Mouse (Mus musculus) stomach, embryonic 16.5 days (tissue): ENCODE data around the gene Mgat4b. TPM values are rescaled to one million over a fixed set of nuclear protein-coding genes. Genes with fewer than 3 reads are reported as not detected.
"Not testable (repeated sequence)": the region's sequence is repeated elsewhere in the genome, so short reads cannot be mapped to it uniquely, and the experiment has no call there.

Source experiments
- ATAC-seq: fragments of 200-750 bp; cut with Nextera tagmentation; 2 replicates; pipeline ENCODE4 v1.8.0; 2017; ENCODE audit warnings: moderate number of reproducible peaks, moderate TSS enrichment; ENCODE audit not compliant: insufficient read depth, low FRiP score
- H3K27ac ChIP-seq: fragments of 300-500 bp; sonication (generic); 2 replicates; pipeline ENCODE4 v1.5.1; 2014; ENCODE audit warnings: low read length
- H3K27me3 ChIP-seq: fragments of 300-500 bp; sonication (generic); 2 replicates; pipeline ENCODE4 v1.6.1; 2014; ENCODE audit warnings: low read length, control low read depth, mixed read lengths; ENCODE audit not compliant: control insufficient read depth, insufficient read depth
- H3K36me3 ChIP-seq: fragments of 300-500 bp; sonication (generic); 2 replicates; pipeline ENCODE4 v1.6.1; 2014; ENCODE audit warnings: low read length; ENCODE audit not compliant: control insufficient read depth, insufficient read depth
- H3K4me1 ChIP-seq: fragments of 300-500 bp; sonication (generic); 2 replicates; pipeline ENCODE4 v1.6.1; 2014; ENCODE audit warnings: low read length, control low read depth, mixed read lengths; ENCODE audit not compliant: control insufficient read depth, insufficient read depth
- H3K4me2 ChIP-seq: fragments of 300-500 bp; sonication (generic); 2 replicates; pipeline ENCODE4 v1.6.1; 2014; ENCODE audit warnings: low read depth, low read length, mixed read lengths
- H3K4me3 ChIP-seq: fragments of 300-500 bp; sonication (generic); replicated peaks from 2 replicates; pipeline ENCODE4 v1.5.1; 2014; ENCODE audit warnings: mild to moderate bottlenecking, low read length
- H3K9ac ChIP-seq: fragments of 300-500 bp; sonication (generic); 2 replicates; pipeline ENCODE4 v1.6.1; 2014; ENCODE audit warnings: low read length
- H3K9me3 ChIP-seq: fragments of 300-500 bp; sonication (generic); replicated peaks from 2 replicates; pipeline ENCODE4 v1.6.1; 2016; ENCODE audit warnings: low read length, control low read depth; ENCODE audit not compliant: control insufficient read depth
- WGBS: fragments of 180-500 bp; shearing (Covaris S2); extraction: QIAGEN DNeasy Blood & Tissue Kit; methylation state at CpG from one replicate; pipeline ENCODE4 v1.1.7; 2014; 5-methylcytosine and 5-hydroxymethylcytosine counted together
- polyA plus RNA-seq: library from polyadenylated mRNA; unstranded; fragments of >200 nt; fragmentation: Nextera tagmentation; extraction: Ambion mirVana; gene quantifications from 2 replicates; pipeline ENCODE4 v1.2.1, GENCODE M21; 2015

Gene Mgat4b
- 5.6 and 5.9 TPM in 2 replicates for polyA plus RNA-seq

DNA sequence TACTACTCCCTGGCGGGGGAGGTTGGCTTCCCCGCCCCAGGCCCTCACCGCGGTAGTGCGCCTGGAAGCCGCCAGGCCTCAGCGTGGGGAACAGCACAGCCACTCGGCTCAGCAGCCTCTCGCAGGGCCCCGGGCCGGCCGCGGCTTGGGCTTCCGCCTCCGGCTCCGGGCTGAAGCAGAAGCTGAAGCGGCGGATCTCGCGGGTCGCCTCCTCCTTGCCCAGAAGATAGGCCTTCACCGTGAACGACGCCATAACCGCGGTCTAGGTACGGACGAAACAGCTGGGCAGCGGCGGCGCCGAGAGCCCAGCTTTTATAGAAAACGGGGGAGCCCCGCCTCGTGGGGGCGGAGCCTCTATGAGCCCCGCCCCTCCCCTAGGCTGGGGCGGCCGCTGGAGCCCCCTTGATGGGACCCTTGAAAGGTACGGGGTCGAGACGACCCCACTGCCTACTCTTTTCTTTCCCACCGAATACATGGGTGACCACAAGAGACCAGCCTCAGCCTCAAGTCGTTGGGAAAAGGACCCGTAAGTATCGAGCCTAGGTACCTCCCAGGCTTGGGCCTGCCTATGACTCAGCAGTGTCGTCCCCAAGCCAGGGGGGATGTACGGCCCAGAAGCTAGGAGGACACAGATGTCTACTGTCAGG lies at the start of gene Mgat4b, which contains the start of gene Sqstm1:
Gene Mgat4b (plus strand): TSS at position 386 of the 647 bp plus-strand sequence.
Gene Sqstm1 (minus strand): TSS at position 323 of the 647 bp plus-strand sequence.
- ATAC-seq, result peak; percentile 57
- under 1% methylated on average over 48 of the region's 48 CpGs for WGBS
- H3K4me1 ChIP-seq, result peaks cover 19% of the 10 kb centered on the region
- H3K4me3 ChIP-seq, result peak within 1 kb of the TSS; percentile 99
- no peaks in the 10 kb centered on the region for H3K27me3 ChIP-seq
- H3K36me3 ChIP-seq, result peaks cover 9% of the 10 kb centered on the region; the same call in 1 of the 2 replicates
- H3K4me2 ChIP-seq, result peak within 1 kb of the TSS; percentile 79
- peak within 1 kb of the TSS; percentile 97 for H3K9ac ChIP-seq
- H3K9me3 ChIP-seq, result no peaks in the 10 kb centered on the region
- H3K27ac ChIP-seq, result peak within 1 kb of the TSS; percentile 99

DNA sequence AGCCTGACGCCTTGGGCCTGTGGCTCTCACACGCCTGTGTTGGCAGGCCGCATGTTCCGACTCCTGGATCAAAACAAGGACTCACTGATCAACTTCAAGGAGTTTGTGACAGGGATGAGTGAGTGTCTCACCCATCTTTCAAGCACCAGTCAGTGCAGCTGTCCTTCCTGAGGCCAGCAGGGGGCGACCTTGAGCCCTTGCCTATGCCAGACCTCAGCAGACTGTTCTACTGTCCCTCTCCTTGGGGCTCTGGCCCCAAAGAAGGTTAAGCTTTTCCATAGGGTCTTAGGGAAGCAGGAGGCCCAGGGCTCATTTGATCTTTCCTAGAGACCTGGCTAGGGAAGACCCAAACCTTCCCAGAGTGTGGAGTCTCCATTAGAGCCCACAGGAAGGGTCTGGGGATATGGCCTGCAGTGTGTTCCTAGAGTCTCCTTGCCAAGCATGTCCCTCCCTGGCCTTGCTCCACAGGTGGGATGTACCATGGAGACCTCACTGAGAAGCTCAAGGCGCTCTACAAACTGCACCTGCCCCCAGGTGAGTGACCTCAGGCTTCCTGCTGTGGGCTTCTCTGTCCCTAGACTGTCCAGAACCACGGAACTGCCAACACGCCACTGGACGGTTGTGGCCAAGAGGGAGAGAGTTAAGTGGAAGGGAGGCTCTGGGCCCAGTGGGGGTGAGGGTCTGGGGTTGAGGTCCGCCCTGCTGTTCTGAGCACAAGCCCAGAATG lies 48.9 kb upstream of the Mgat4b start:
- H3K27me3 ChIP-seq, result no peaks in the 10 kb centered on the region
- peaks cover 18% of the 10 kb centered on the region; the same call in 1 of the 2 replicates for H3K36me3 ChIP-seq
- 64% methylated on average over 10 of the region's 10 CpGs for WGBS
- no peak overlapping the region for H3K4me2 ChIP-seq
- no peak overlapping the region; the same call in 1 of the 2 replicates for H3K9ac ChIP-seq
- no peak overlapping the region for H3K27ac ChIP-seq
- H3K4me3 ChIP-seq, result no peak overlapping the region
- no peaks in the 10 kb centered on the region for H3K9me3 ChIP-seq
- no peaks in the 10 kb centered on the region for H3K4me1 ChIP-seq
- peak; percentile 26; the same call in 1 of the 2 replicates for ATAC-seq

DNA sequence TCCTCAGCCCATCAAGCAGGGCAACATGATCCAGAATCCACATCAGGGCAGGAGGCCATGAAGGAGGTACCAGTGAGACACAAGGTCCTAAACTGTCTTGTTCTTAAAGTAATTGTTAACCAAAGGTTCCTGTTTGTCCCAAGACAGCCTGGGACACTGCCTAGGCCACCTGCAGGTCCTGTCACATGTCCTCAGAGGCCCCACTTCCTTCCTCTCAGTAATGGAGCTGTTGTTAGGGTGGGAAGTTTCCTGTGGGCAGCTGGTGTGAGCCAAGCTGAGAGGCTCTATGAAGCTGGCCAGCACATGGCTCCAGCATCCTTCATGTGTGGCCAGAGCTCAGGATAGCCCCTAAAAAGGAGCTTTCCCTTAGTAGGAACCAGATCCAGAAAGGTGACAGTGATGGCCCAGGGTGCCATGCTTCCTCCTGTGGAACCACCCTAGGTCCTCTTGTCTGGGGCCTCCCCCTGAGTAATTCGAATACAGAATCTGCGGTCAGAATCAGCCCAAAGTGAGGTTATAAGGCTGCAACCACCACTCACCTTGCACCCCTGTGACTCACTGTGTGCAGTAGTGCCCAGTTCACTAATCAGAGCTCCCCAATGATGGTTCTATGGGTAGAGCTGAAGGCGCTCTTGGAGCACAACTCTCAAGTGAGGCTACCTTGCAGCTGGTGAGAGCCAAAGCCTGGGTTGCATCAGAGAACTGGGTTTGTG lies 48.2 kb upstream of the Mgat4b start:
- Histone ChIP-seq H3K27ac (no peak overlapping the region), H3K4me1 (no peaks in the 10 kb centered on the region), H3K9me3 (no peaks in the 10 kb centered on the region), H3K4me2 (no peak overlapping the region), H3K9ac (no peak overlapping the region), H3K27me3 (no peaks in the 10 kb centered on the region), H3K4me3 (no peak overlapping the region), H3K36me3 (0 out of 2 replicates have a peak, but pooled peaks cover 11% of the 10 kb centered on the region)
- 91% methylated on average over 3 of the region's 3 CpGs for WGBS
- no peak for ATAC-seq

DNA sequence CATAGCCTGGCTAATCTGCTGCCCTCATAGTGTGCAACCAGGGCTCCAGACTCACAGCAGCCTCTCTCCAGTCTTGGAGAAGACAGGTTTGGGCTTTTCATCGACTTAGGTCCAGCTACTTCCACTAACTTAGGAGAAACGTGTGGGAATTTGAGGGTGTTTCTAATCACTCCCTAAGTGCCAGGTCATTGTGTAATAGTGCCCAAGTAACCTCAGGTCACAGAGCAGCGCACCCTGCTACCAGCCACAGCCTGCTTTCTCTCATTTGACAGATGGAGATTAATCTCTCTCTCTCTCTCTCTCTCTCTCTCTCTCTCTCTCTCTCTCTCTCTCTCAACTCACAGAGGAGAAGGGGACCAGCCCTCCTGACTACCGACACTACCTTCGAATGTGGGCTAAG lies 42.3 kb upstream of the Mgat4b start:
- Histone ChIP-seq H3K4me1 (no peaks in the 10 kb centered on the region), H3K27me3 (no peaks in the 10 kb centered on the region), H3K27ac (no peak overlapping the region), H3K4me3 (no peak overlapping the region), H3K4me2 (no peak overlapping the region), H3K36me3 (peaks cover 12% of the 10 kb centered on the region; the same call in 1 of the 2 replicates), H3K9ac (no peak overlapping the region), H3K9me3 (no peaks in the 10 kb centered on the region)
- WGBS, result 76% methylated on average over 5 of the region's 5 CpGs
- ATAC-seq, result no peak

DNA sequence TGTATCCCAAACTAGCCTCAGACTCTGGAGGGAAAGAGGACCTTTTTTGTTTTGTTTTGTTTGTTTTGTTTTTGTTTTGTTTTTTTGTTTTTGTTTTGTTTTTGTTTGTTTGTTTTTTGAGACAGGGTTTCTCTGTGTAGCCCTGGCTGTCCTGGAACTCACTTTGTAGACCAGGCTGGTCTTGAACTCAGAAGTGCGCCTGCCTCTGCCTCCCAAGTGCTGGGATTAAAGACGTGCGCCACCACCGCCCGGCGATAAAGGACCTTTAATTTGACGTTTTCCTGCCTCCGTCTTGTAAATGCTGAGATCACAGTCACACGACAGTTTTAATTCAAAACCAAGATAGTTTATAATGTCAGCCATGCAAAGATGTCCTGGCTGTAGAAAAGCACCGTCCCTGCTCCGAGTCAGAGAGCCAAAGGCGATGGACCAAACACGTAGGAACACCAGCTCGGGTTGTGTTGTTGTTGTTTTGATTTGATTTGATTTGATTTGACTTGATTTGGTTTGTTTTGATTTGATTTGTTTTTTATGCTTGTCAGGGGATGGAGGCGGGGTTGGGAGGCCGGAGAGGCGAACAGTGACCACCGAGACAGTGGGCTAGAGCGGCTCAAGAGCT lies 36.5 kb upstream of the Mgat4b start, which contains the start of gene Mrnip:
Gene Mrnip (plus strand): TSS at position 334 of the 619 bp plus-strand sequence.
- H3K9me3 ChIP-seq, H3K27me3 ChIP-seq, ATAC-seq, H3K36me3 ChIP-seq, H3K4me1 ChIP-seq: not testable (repeated sequence)
- H3K4me2 ChIP-seq, result peak within 1 kb of the TSS; percentile 62
- 0 out of 2 replicates have a peak within 1 kb of the TSS, but pooled peaks have one; percentile 66 for H3K27ac ChIP-seq
- peak within 1 kb of the TSS; percentile 65 for H3K4me3 ChIP-seq
- WGBS, result 3% methylated on average over 19 of the region's 19 CpGs
- H3K9ac ChIP-seq, result peak within 1 kb of the TSS; percentile 79

DNA sequence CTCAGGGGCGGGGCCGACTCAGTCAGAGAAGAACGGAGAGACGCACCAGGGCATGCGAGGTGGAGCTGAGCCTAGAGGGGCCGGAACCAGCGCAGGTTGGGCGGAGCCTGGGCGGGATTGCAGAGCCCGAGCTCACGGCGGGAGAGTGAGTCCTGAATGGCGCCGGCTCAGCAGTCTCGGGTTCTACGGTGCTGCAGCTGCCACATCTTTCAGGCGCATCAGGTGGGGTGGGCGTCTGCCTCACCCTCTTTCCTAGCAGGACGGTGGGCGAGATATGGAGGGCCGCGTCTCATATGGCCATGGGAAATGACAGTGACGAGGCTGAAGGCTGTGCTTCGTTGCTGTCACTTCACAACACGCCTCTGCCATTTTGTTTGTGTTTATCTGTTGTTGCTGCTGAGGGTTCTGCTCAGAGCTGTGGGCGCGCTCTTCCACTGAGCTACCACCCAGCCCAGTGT lies 35.9 kb upstream of the Mgat4b start:
- Histone ChIP-seq H3K27ac (0 out of 2 replicates have a peak overlapping the region, but pooled peaks have one; percentile 4), H3K4me3 (peak overlapping the region; percentile 65), H3K27me3 (no peaks in the 10 kb centered on the region), H3K4me2 (peak overlapping the region; percentile 62), H3K36me3 (0 out of 2 replicates have a peak, but pooled peaks cover 4% of the 10 kb centered on the region), H3K4me1 (peaks cover 5% of the 10 kb centered on the region; the same call in 1 of the 2 replicates), H3K9me3 (no peaks in the 10 kb centered on the region), H3K9ac (peak overlapping the region; percentile 79)
- under 1% methylated on average over 27 of the region's 27 CpGs for WGBS
- ATAC-seq, result peak; percentile 99

DNA sequence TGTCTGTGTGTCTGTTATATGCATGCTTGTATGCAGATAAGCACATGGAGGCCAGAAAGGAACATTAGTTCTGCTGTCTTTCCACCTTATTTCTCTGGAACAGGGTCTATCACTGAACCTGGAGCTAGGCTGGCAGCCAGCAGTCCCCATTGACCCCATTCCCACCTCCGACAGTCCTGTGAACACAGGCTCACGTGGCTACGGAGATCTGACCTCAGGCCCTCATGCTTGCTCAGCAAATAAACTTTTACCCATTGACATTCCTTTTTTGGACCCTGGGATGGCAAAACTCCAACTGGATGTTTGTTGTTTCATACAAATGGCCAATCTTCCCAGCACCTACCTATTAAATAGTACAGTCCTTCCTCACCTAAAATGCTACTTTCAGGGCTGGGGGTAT lies 34.3 kb upstream of the Mgat4b start:
- WGBS, result 44% methylated on average over 3 of the region's 3 CpGs

DNA sequence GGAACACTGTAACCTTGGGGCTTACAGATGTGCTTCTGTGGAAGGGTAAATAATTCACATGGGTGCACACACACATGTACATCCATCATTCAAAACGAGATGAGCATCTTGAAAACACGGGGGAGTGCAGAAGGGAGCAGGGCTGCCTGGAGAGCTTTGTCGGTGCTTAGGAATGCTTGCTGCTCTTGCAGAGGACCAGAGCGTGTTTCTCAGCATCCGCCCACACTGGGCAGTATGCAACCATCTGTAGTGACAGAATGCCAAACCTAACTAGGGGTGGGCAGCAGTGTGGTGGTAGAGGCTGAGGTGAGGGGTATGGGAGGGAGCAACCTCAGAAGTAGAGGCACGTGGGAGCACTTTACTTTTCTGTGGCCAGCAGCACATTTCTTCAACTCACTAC lies 33.6 kb upstream of the Mgat4b start:
- Histone ChIP-seq H3K4me3 (no peak overlapping the region), H3K27ac (no peak overlapping the region), H3K4me1 (peaks cover 5% of the 10 kb centered on the region; the same call in 1 of the 2 replicates), H3K9me3 (no peaks in the 10 kb centered on the region), H3K36me3 (no peaks in the 10 kb centered on the region), H3K4me2 (no peak overlapping the region), H3K27me3 (no peaks in the 10 kb centered on the region), H3K9ac (no peak overlapping the region)
- ATAC-seq, result no peak
- WGBS, result 67% methylated on average over 6 of the region's 6 CpGs

More for the DNA sequence above, 34.3 kb upstream of the Mgat4b start:
- Histone ChIP-seq H3K4me2 (no peak overlapping the region), H3K4me3 (no peak overlapping the region), H3K27me3 (no peaks in the 10 kb centered on the region), H3K27ac (no peak overlapping the region), H3K4me1 (peaks cover 5% of the 10 kb centered on the region; the same call in 1 of the 2 replicates), H3K9ac (no peak overlapping the region), H3K36me3 (0 out of 2 replicates have a peak, but pooled peaks cover 4% of the 10 kb centered on the region), H3K9me3 (no peaks in the 10 kb centered on the region)
- ATAC-seq, result no peak
